ENCODE assay signal across 8 mouse cellular contexts in the genomic region with DNA sequence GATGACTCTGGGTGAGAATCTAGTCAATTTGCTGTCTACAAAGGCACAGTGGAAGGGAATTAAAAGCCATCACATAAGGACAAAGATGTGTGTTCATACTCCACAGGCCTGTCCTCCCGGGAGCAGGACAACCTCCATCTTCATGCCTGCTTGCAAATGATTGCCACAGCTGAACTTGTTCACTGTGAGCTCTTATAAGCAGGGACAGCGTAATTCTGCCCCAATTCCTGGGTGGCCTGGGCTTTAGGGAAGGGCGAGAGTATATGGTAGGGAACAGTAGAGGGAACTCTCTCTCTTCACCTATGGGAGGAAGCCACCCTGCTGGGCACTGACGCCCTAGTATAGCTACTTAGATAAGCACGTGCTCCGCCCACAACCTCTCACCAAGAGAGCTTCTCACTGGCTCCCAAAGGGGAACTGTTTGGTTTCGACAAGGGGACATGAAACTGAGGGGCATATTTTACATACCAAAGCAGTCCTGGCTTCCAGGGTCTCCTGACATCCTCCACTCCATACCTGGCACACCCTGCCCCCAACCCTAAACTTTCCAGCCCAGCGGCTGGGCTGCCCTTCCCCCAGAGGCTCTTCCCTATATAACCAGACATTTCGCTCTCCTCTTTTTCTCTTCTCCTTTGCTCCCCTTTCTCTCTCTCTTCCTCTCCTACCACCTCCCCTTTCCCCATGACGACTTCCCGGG. TPM values are rescaled to one million over a fixed set of nuclear protein-coding genes. Genes with fewer than 3 reads are reported as not detected.
DNase-seq lines count a peak whose midpoint lies in the region; ATAC-seq and TF ChIP-seq lines count a peak whose summit lies in the region.

No protein-coding gene starts in this region.

- ATAC-seq in G1E (ENCODE audit: extremely low read depth, insufficient number of reproducible peaks, low FRiP score, poor library complexity, severe bottlenecking): peak; percentile 87
- peak; percentile 73 to 88; a peak in 3 of 4 replicates for ATAC-seq in hematopoietic stem cell, adult 5-6 weeks (replicated peaks in 1 of 2; ENCODE audit: insufficient read depth in 1 of 2, low FRiP score in 2 of 2, low TSS enrichment in 1 of 2, low read depth in 1 of 2, poor library complexity in 2 of 2, severe bottlenecking in 2 of 2)

- H3K79me2 ChIP-seq in CH12.LX (replicated peaks; ENCODE audit: control insufficient read depth, extremely low read depth, insufficient read depth, poor library complexity, severe bottlenecking): no peaks in the 10 kb centered on the region

- TF ChIP-seq EP300 in CH12.LX (IDR thresholded peaks at IDR 0.05; ENCODE audit: low read length): no peak

- no peaks in the 10 kb centered on the region for H3K9me3 ChIP-seq in CH12.LX (replicated peaks; ENCODE audit: low read length)
- H3K9me3 ChIP-seq in G1E (replicated peaks): no peaks in the 10 kb centered on the region

- TF ChIP-seq POLR2A in CH12.LX (IDR thresholded peaks at IDR 0.05; ENCODE audit: low read depth, low read length): no peak

- in situ Hi-C loops in CH12.LX (cut with MboI; ENCODE audit: low pct_ligation_motif_present, low pct_unique_long_range_greater_than_20kb, low sequenced_read_pairs): no loop called here

- H3K4me3 ChIP-seq in CH12.LX (replicated peaks in 1 of 3; ENCODE audit: low read depth in 2 of 3, low read length in 2 of 3, poor library complexity in 1 of 3) (no peak overlapping the region), G1E (ENCODE audit: low read depth, low read length) (peak overlapping the region; percentile 40; the same call in 1 of the 2 replicates)

- H3K36me3 ChIP-seq in CH12.LX (replicated peaks in 1 of 2; ENCODE audit: control insufficient read depth in 1 of 2, insufficient read depth in 1 of 2, low read length in 1 of 2): no peaks in the 10 kb centered on the region
- no peaks in the 10 kb centered on the region for H3K36me3 ChIP-seq in G1E (replicated peaks)

- H3K27ac ChIP-seq in CH12.LX (ENCODE audit: insufficient read depth, low read depth): no peak overlapping the region

- dilution Hi-C loops in CH12.LX (cut with MboI; ENCODE audit: extremely low pct_ligation_motif_present, extremely low pct_unique_long_range_greater_than_20kb, low sequenced_read_pairs): no loop called here

- H3K4me1 ChIP-seq in CH12.LX (ENCODE audit: control insufficient read depth in 1 of 2, insufficient read depth in 2 of 2) (peaks cover 0 to 10% of the 10 kb centered on the region in 2 experiments; a peak in 2 of 4 replicates), G1E (ENCODE audit: insufficient read depth, low read depth, low read length) (peaks cover 42% of the 10 kb centered on the region)

- no peak overlapping the region for H3K9ac ChIP-seq in CH12.LX (ENCODE audit: insufficient read depth, low read depth)

- no peak for TF ChIP-seq CTCF in CH12.LX (conservative IDR thresholded peaks at IDR 0.05 in 1 of 2, IDR thresholded peaks at IDR 0.05 in 1 of 2; ENCODE audit: low read depth in 2 of 2, low read length in 2 of 2)
- TF ChIP-seq CTCF in G1E (IDR thresholded peaks at IDR 0.05; ENCODE audit: low read depth, low read length): no peak

- DNase-seq in CH12.LX (ENCODE audit: extremely low read depth) (peak; percentile 48), G1E (ENCODE audit: low spot score) (peak; percentile 61)
- peak; percentile 36 to 67 for DNase-seq in lung, postnatal 4 days
- DNase-seq in left cerebral cortex, postnatal 14 days (ENCODE audit: low spot score in 2 of 2): no peak
- no peak for DNase-seq in ovary, postnatal 14 days (ENCODE audit: low spot score)
- no peak for DNase-seq in retina, embryonic 14.5 days (ENCODE audit: low spot score)
- no peak for DNase-seq in adrenal gland, postnatal 4 days (ENCODE audit: low spot score in 2 of 2)

- TF ChIP-seq RAD21 in CH12.LX (IDR thresholded peaks at IDR 0.05; ENCODE audit: low read depth, low read length): no peak

- H3K27me3 ChIP-seq in CH12.LX (replicated peaks) (no peaks in the 10 kb centered on the region), G1E (ENCODE audit: insufficient read depth, low read length) (peaks cover 3% of the 10 kb centered on the region; the same call in 1 of the 2 replicates)

- H3K4me2 ChIP-seq in CH12.LX (ENCODE audit: insufficient read depth, low read depth, poor library complexity, severe bottlenecking): peak overlapping the region; percentile 7; the same call in 1 of the 2 replicates

- intact Hi-C loops in left cerebral cortex, postnatal 14 days (cut with DNase I): no loop called here

TF ChIP-seq in CH12.LX, 34 proteins besides CTCF, POLR2A, EP300 and RAD21:
- TF ChIP-seq NRF1 (IDR thresholded peaks at IDR 0.05; ENCODE audit: low read depth, low read length) (no peak), JUND (conservative IDR thresholded peaks at IDR 0.05; ENCODE audit: low read depth, low read length) (no peak), BHLHE40 (IDR thresholded peaks at IDR 0.05; ENCODE audit: low read depth, low read length) (peak; percentile 76), SMC3 (IDR thresholded peaks at IDR 0.05; ENCODE audit: low read depth, low read length) (no peak), USF1 (IDR thresholded peaks at IDR 0.05; ENCODE audit: low read depth, low read length) (no peak; the same call in 1 of the 2 replicates), CHD2 (IDR thresholded peaks at IDR 0.05; ENCODE audit: low read length) (no peak), MAX (IDR thresholded peaks at IDR 0.05; ENCODE audit: low read length) (peak; percentile 78)
TF ChIP-seq in CH12.LX: peak in this region for 2.

RNA-seq across cellular contexts. Expression of a gene that starts 12.4 kb away (rescaled TPM):
- total RNA-seq in CH12.LX (2012; rRNA removed) (15.1 and 19.2 TPM in 2 replicates), CH12.LX (2014; rRNA removed) (28.7 and 32.4 TPM in 2 replicates), G1E (2014; fragmentation: Nextera tagmentation) (97.8 and 114 TPM in 2 replicates), G1E (2017) (75.4 and 83.8 TPM in 2 replicates)
- polyA plus RNA-seq in CH12.LX (2012; ENCODE audit: insufficient read length, low read depth) (15.4 and 17.7 TPM in 2 replicates), G1E (2012) (13.1 and 13.9 TPM in 2 replicates)
- total RNA-seq in hematopoietic stem cell, adult 5-6 weeks (2017): 140 and 141 TPM in 2 replicates
- total RNA-seq in left cerebral cortex, postnatal 14 days (2021): 10 to 100 TPM; 85.2 to 87.0 TPM
- 10 to 100 TPM; 91.2 to 93.8 TPM for total RNA-seq in adrenal gland, postnatal 4 days (2021)

Comparison
In these comparisons a context has a peak if more than half of its experiments do, and no peak if none do; other contexts are left out.
1. DNase-seq: peak in CH12.LX (single experiment), G1E (single experiment) and lung, postnatal 4 days (2 of 2); none in left cerebral cortex, postnatal 14 days (0 of 2), ovary, postnatal 14 days (single experiment), retina, embryonic 14.5 days (single experiment) and adrenal gland, postnatal 4 days (0 of 2).